Mouse (Mus musculus): ENCODE measurements at regions not wholly inside any gene's neighbourhood (a gene's known extent, or its start where the extent isn't known, plus 50 kb on each side); places are given as distances from the start of the nearest gene placed in this dataset.

- DNase-seq, result no peak
Observed at GRCm38 (mm10) chr1:75612083-75612720, 66.1 kb downstream of the Slc4a3 start.

- DNase-seq, result no peak
Observed at GRCm38 (mm10) chr1:75613206-75613605, 67.1 kb downstream of the Slc4a3 start.

GRCm38 (mm10) chr1:75616971-75617370, 70.9 kb downstream of the Slc4a3 start:
- no peak for DNase-seq

GRCm38 (mm10) chr1:75618367-75618790, 72.3 kb downstream of the Slc4a3 start:
- no peak for DNase-seq

GRCm38 (mm10) chr1:75630287-75630686, 84.2 kb downstream of the Slc4a3 start:
- DNase-seq, result no peak

GRCm38 (mm10) chr1:75631729-75632128, 85.7 kb downstream of the Slc4a3 start:
- no peak for DNase-seq

GRCm38 (mm10) chr1:75635591-75635990, 89.5 kb downstream of the Slc4a3 start:
- DNase-seq, result no peak

GRCm38 (mm10) chr1:75639031-75640001, 93.2 kb downstream of the Slc4a3 start:
- no peak for DNase-seq

GRCm38 (mm10) chr1:75642496-75642895, 96.4 kb downstream of the Slc4a3 start:
- DNase-seq, result no peak

GRCm38 (mm10) chr1:75652547-75652946, 106.5 kb downstream of the Slc4a3 start:
- DNase-seq, result peak; percentile 74

GRCm38 (mm10) chr1:75652987-75653573, 107.0 kb downstream of the Slc4a3 start:
- no peak for DNase-seq

- peak; percentile 76 for DNase-seq
Observed at GRCm38 (mm10) chr1:75653671-75654076, 107.6 kb downstream of the Slc4a3 start.

- no peak for DNase-seq
Observed at GRCm38 (mm10) chr1:75656592-75656991, 110.5 kb downstream of the Slc4a3 start.

- DNase-seq, result no peak
Observed at GRCm38 (mm10) chr1:75660336-75661100, 114.5 kb downstream of the Slc4a3 start.

GRCm38 (mm10) chr1:75662141-75662990, 116.3 kb downstream of the Slc4a3 start:
- DNase-seq, result peak; percentile 67

- DNase-seq, result no peak
Observed at GRCm38 (mm10) chr1:75667736-75668269, 121.7 kb downstream of the Slc4a3 start.

GRCm38 (mm10) chr1:75676295-75676694, 130.2 kb downstream of the Slc4a3 start:
- no peak for DNase-seq

- no peak for DNase-seq
Observed at GRCm38 (mm10) chr1:75677695-75678094, 131.6 kb downstream of the Slc4a3 start.

- no peak for DNase-seq
Observed at GRCm38 (mm10) chr1:75678279-75678678, 132.2 kb downstream of the Slc4a3 start.

- DNase-seq, result no peak
Observed at GRCm38 (mm10) chr1:75680366-75680765, 134.3 kb downstream of the Slc4a3 start.

- DNase-seq, result no peak
Observed at GRCm38 (mm10) chr1:75681913-75682312, 135.8 kb downstream of the Slc4a3 start.

Measured in kidney, postnatal 10 days (tissue).